Mouse (Mus musculus): ENCODE data around the gene Piezo1. TPM values are rescaled to one million over a fixed set of nuclear protein-coding genes. Genes with fewer than 3 reads are reported as not detected.

Piezo1 gene
- polyA plus RNA-seq, 1 experiment from 2014 or later: 2.1 TPM

GRCm38 (mm10) chr8:122483877-122484276 is 67.3 kb downstream of the Piezo1 start:
- no peak for ATAC-seq (ENCODE audit: low FRiP score)
- Histone ChIP-seq H3K4me1 (no peaks in the 10 kb centered on the region), H3K4me2 (no peak overlapping the region), H3K27me3 (replicated peaks) (no peaks in the 10 kb centered on the region), H3K9me3 (replicated peaks) (no peaks in the 10 kb centered on the region), H3K27ac (replicated peaks) (no peak overlapping the region), H3K4me3 (replicated peaks) (no peak overlapping the region), H3K9ac (replicated peaks) (no peak overlapping the region), H3K36me3 (peaks cover 54% of the 10 kb centered on the region)
- WGBS: 96% methylated on average over 7 of the region's 7 CpGs

- no peaks in the 10 kb centered on the region for H3K27me3 ChIP-seq (replicated peaks)
- no peak for ATAC-seq (ENCODE audit: low FRiP score)
- H3K4me3 ChIP-seq (replicated peaks): no peak overlapping the region
- H3K9ac ChIP-seq (replicated peaks): no peak overlapping the region
- peaks cover 2% of the 10 kb centered on the region for H3K4me1 ChIP-seq
- no peak overlapping the region for H3K4me2 ChIP-seq
- H3K27ac ChIP-seq (replicated peaks): no peak overlapping the region
- WGBS: 97% methylated on average over 8 of the region's 8 CpGs
- H3K9me3 ChIP-seq (replicated peaks): no peaks in the 10 kb centered on the region
- peaks cover 67% of the 10 kb centered on the region for H3K36me3 ChIP-seq
Observed at GRCm38 (mm10) chr8:122482448-122482847, 68.7 kb downstream of the Piezo1 start.

- no peaks in the 10 kb centered on the region for H3K27me3 ChIP-seq (replicated peaks)
- peaks cover 45% of the 10 kb centered on the region for H3K36me3 ChIP-seq
- peak within 1 kb of the TSS; percentile 100 for H3K4me3 ChIP-seq (replicated peaks)
- no peaks in the 10 kb centered on the region for H3K9me3 ChIP-seq (replicated peaks)
- ATAC-seq (ENCODE audit: low FRiP score): peak; percentile 95
- H3K4me2 ChIP-seq: peak within 1 kb of the TSS; percentile 84
- H3K9ac ChIP-seq (replicated peaks): peak within 1 kb of the TSS; percentile 96
- peaks cover 33% of the 10 kb centered on the region for H3K4me1 ChIP-seq
- WGBS: under 1% methylated on average over 81 of the region's 103 CpGs
- H3K27ac ChIP-seq (replicated peaks): peak within 1 kb of the TSS; percentile 89
Observed at GRCm38 (mm10) chr8:122475580-122476320, 75.4 kb downstream of the Piezo1 start, which contains the start of the genes Rnf166 and Ctu2. Gene Rnf166 (minus strand): TSS chr8:122476064. Gene Ctu2 (plus strand): TSS chr8:122476143.

- ATAC-seq (ENCODE audit: low FRiP score): no peak; the same call in 1 of the 2 replicates
- Histone ChIP-seq H3K4me3 (replicated peaks) (peak overlapping the region; percentile 100), H3K4me2 (peak overlapping the region; percentile 84), H3K9ac (replicated peaks) (peak overlapping the region; percentile 96), H3K4me1 (peaks cover 33% of the 10 kb centered on the region), H3K27ac (replicated peaks) (peak overlapping the region; percentile 89), H3K27me3 (replicated peaks) (no peaks in the 10 kb centered on the region), H3K9me3 (replicated peaks) (no peaks in the 10 kb centered on the region), H3K36me3 (peaks cover 44% of the 10 kb centered on the region)
- 14% methylated on average over 16 of the region's 16 CpGs for WGBS
Observed at GRCm38 (mm10) chr8:122474951-122475560, 76.1 kb downstream of the Piezo1 start.

GRCm38 (mm10) chr8:122473911-122474421 is 77.2 kb downstream of the Piezo1 start:
- no peak overlapping the region for H3K4me2 ChIP-seq
- no peaks in the 10 kb centered on the region for H3K27me3 ChIP-seq (replicated peaks)
- 97% methylated on average over 8 of the region's 8 CpGs for WGBS
- peaks cover 40% of the 10 kb centered on the region for H3K36me3 ChIP-seq
- ATAC-seq (ENCODE audit: low FRiP score): no peak
- H3K4me3 ChIP-seq (replicated peaks): no peak overlapping the region
- H3K4me1 ChIP-seq: peaks cover 33% of the 10 kb centered on the region
- no peak overlapping the region for H3K9ac ChIP-seq (replicated peaks)
- no peaks in the 10 kb centered on the region for H3K9me3 ChIP-seq (replicated peaks)
- H3K27ac ChIP-seq (replicated peaks): no peak overlapping the region

- 92% methylated on average over 5 of the region's 5 CpGs for WGBS
- no peak for ATAC-seq (ENCODE audit: low FRiP score)
- H3K27me3 ChIP-seq (replicated peaks): no peaks in the 10 kb centered on the region
- H3K4me1 ChIP-seq: peaks cover 20% of the 10 kb centered on the region
- no peaks in the 10 kb centered on the region for H3K9me3 ChIP-seq (replicated peaks)
- peaks cover 46% of the 10 kb centered on the region for H3K36me3 ChIP-seq
- no peak overlapping the region for H3K27ac ChIP-seq (replicated peaks)
- H3K4me3 ChIP-seq (replicated peaks): no peak overlapping the region
- no peak overlapping the region for H3K9ac ChIP-seq (replicated peaks)
- no peak overlapping the region for H3K4me2 ChIP-seq
Observed at GRCm38 (mm10) chr8:122470691-122471090, 80.4 kb downstream of the Piezo1 start.

- ATAC-seq (ENCODE audit: low FRiP score): no peak
- Histone ChIP-seq H3K36me3 (peaks cover 51% of the 10 kb centered on the region), H3K27ac (replicated peaks) (no peak overlapping the region), H3K9ac (replicated peaks) (no peak overlapping the region), H3K9me3 (replicated peaks) (no peaks in the 10 kb centered on the region), H3K4me1 (peaks cover 17% of the 10 kb centered on the region), H3K4me3 (replicated peaks) (no peak overlapping the region), H3K27me3 (replicated peaks) (no peaks in the 10 kb centered on the region), H3K4me2 (no peak overlapping the region)
- 89% methylated on average over 10 of the region's 10 CpGs for WGBS
Observed at GRCm38 (mm10) chr8:122469965-122470364, 81.2 kb downstream of the Piezo1 start.

GRCm38 (mm10) chr8:122469407-122469806 is 81.7 kb downstream of the Piezo1 start:
- Histone ChIP-seq H3K9ac (replicated peaks) (no peak overlapping the region), H3K4me1 (peaks cover 11% of the 10 kb centered on the region), H3K27me3 (replicated peaks) (no peaks in the 10 kb centered on the region), H3K4me2 (no peak overlapping the region), H3K4me3 (replicated peaks) (no peak overlapping the region), H3K27ac (replicated peaks) (no peak overlapping the region), H3K9me3 (replicated peaks) (no peaks in the 10 kb centered on the region), H3K36me3 (peaks cover 51% of the 10 kb centered on the region)
- ATAC-seq (ENCODE audit: low FRiP score): no peak
- 83% methylated on average over 6 of the region's 6 CpGs for WGBS

GRCm38 (mm10) chr8:122467816-122468215 is 83.3 kb downstream of the Piezo1 start:
- Histone ChIP-seq H3K27ac (replicated peaks) (no peak overlapping the region), H3K4me3 (replicated peaks) (no peak overlapping the region), H3K36me3 (peaks cover 40% of the 10 kb centered on the region), H3K27me3 (replicated peaks) (peaks cover 12% of the 10 kb centered on the region), H3K4me1 (no peaks in the 10 kb centered on the region; the same call in 1 of the 2 replicates), H3K9ac (replicated peaks) (no peak overlapping the region), H3K9me3 (replicated peaks) (no peaks in the 10 kb centered on the region), H3K4me2 (no peak overlapping the region)
- ATAC-seq (ENCODE audit: low FRiP score): no peak
- WGBS: 87% methylated on average over 13 of the region's 13 CpGs

- no peak overlapping the region for H3K9ac ChIP-seq (replicated peaks)
- peaks cover 33% of the 10 kb centered on the region for H3K36me3 ChIP-seq
- 72% methylated on average over 7 of the region's 7 CpGs for WGBS
- no peak overlapping the region for H3K4me2 ChIP-seq
- H3K27ac ChIP-seq (replicated peaks): no peak overlapping the region
- no peak for ATAC-seq (ENCODE audit: low FRiP score)
- H3K27me3 ChIP-seq (replicated peaks): peaks cover 40% of the 10 kb centered on the region
- no peak overlapping the region for H3K4me3 ChIP-seq (replicated peaks)
- no peaks in the 10 kb centered on the region for H3K9me3 ChIP-seq (replicated peaks)
- H3K4me1 ChIP-seq: peaks cover 15% of the 10 kb centered on the region
Observed at GRCm38 (mm10) chr8:122464985-122465384, 86.1 kb downstream of the Piezo1 start.

- no peak overlapping the region for H3K4me2 ChIP-seq
- H3K9me3 ChIP-seq (replicated peaks): no peaks in the 10 kb centered on the region
- H3K27me3 ChIP-seq (replicated peaks): peaks cover 50% of the 10 kb centered on the region
- H3K9ac ChIP-seq (replicated peaks): no peak overlapping the region
- H3K4me1 ChIP-seq: peaks cover 17% of the 10 kb centered on the region
- peaks cover 26% of the 10 kb centered on the region for H3K36me3 ChIP-seq
- ATAC-seq (ENCODE audit: low FRiP score): no peak
- no peak overlapping the region for H3K27ac ChIP-seq (replicated peaks)
- H3K4me3 ChIP-seq (replicated peaks): no peak overlapping the region
- 68% methylated on average over 12 of the region's 12 CpGs for WGBS
Observed at GRCm38 (mm10) chr8:122463651-122464640, 87.2 kb downstream of the Piezo1 start.
